Comparison of ENCODE assay signal across 8 mouse cellular contexts in the genomic region with DNA sequence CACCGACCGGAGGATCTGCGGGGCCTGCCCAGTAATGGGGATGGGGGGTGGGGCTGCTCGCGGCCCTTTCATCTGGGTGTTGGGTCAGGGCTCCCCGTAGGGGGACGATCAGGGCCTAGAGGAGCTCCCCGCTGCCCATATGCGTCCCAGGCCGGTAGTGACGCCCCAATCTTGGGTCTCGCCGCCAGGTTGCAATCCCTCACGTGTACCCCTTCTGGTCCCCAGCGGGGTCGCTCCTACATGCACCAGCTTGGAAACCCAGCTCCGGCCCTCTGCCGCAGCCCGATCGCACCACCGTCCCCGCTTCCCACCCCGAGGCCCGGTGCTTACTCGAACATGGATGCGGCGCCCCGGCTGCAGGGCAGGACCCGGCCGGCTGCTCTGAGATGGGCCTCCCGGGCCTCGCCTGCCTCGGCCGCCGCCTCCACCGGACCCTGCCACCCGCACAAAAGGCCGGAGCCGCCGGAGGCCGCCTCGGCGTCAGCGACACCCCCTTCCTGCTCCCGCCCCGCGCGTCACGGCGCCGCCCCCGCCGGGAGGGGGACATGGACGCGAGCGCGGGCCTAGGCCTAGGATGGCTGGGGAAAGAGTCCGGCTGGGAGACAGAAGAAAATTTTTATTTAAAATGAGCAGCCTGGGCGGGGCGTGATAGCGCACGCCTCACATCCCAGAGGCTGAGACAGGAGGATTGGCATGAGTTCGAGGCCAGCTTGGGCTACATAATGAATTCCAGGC. TPM values are rescaled to one million over a fixed set of nuclear protein-coding genes. Genes with fewer than 3 reads are reported as not detected.
DNase-seq lines count a peak whose midpoint lies in the region; ATAC-seq lines count a peak whose summit lies in the region.

No protein-coding gene starts in this region.

- peaks cover 50% of the 10 kb centered on the region for H3K4me1 ChIP-seq in intestine, embryonic 15.5 days (replicated peaks)

- peak overlapping the region; percentile 72 for H3K4me3 ChIP-seq in intestine, embryonic 15.5 days (replicated peaks)

- DNase-seq in adrenal gland, adult 18-20 months (ENCODE audit: low spot score in 2 of 2) = peak; percentile 93 to 95
- peak; percentile 89 for DNase-seq in embryo, embryonic 10.5 days (ENCODE audit: low spot score)
- DNase-seq in gastrocnemius, postnatal 36 days = peak; percentile 83 to 87
- DNase-seq in left cerebral cortex, postnatal 36 days (ENCODE audit: low spot score in 2 of 2) = peak; percentile 89 to 92
- peak; percentile 89 for DNase-seq in mesoderm, embryonic 11.5 days (ENCODE audit: low read depth, low spot score)
- peak; percentile 80 to 82 for DNase-seq in right cerebral cortex, postnatal 36 days (ENCODE audit: low spot score in 2 of 2)
- peak; percentile 83 to 89 for DNase-seq in urinary bladder, postnatal 36 days (ENCODE audit: low spot score in 2 of 2)

- no peaks in the 10 kb centered on the region for H3K36me3 ChIP-seq in intestine, embryonic 15.5 days

- no peaks in the 10 kb centered on the region for H3K9me3 ChIP-seq in intestine, embryonic 15.5 days

- H3K9ac ChIP-seq in intestine, embryonic 15.5 days = peak overlapping the region; percentile 86

- H3K4me2 ChIP-seq in intestine, embryonic 15.5 days (replicated peaks) = peak overlapping the region; percentile 73

- ATAC-seq in intestine, embryonic 15.5 days = peak; percentile 87

- WGBS in intestine, embryonic 15.5 days = 0% methylated on average over 63 of the region's 63 CpGs

- intact Hi-C loops in gastrocnemius, postnatal 36 days (cut with DNase I) = no loop called here
- intact Hi-C loops in left cerebral cortex, postnatal 36 days (cut with DNase I) = no loop called here

- peak overlapping the region; percentile 88 for H3K27ac ChIP-seq in intestine, embryonic 15.5 days

- H3K27me3 ChIP-seq in intestine, embryonic 15.5 days (replicated peaks) = no peaks in the 10 kb centered on the region

RNA-seq across cellular contexts. Expression of a gene that starts 5.0 kb away (rescaled TPM):
- total RNA-seq in adrenal gland, adult 18-20 months (2021) = 10 to 100 TPM; 41.9 to 51.7 TPM
- 10 to 100 TPM; 36.2 to 45.2 TPM for total RNA-seq in gastrocnemius, postnatal 36 days (2021)
- polyA plus RNA-seq in intestine, embryonic 15.5 days (2015; fragmentation: Nextera tagmentation; extraction: Ambion mirVana) = 41.6 and 44.2 TPM in 2 replicates
- 100 to 1,000 TPM in 1 of 2 experiments, 10 to 100 TPM in 1; 94.0 to 120 TPM for total RNA-seq in left cerebral cortex, postnatal 36 days (2021)

RNA-seq across cellular contexts. Expression of a gene that starts 23.9 kb away (rescaled TPM):
- 10 to 100 TPM; 13.5 to 24.9 TPM for total RNA-seq in adrenal gland, adult 18-20 months (2021)
- 100 to 1,000 TPM; 835 to 915 TPM for total RNA-seq in gastrocnemius, postnatal 36 days (2021)
- 1.6 and 1.8 TPM in 2 replicates for polyA plus RNA-seq in intestine, embryonic 15.5 days (2015; fragmentation: Nextera tagmentation; extraction: Ambion mirVana)
- 100 to 1,000 TPM; 640 to 844 TPM for total RNA-seq in left cerebral cortex, postnatal 36 days (2021)

RNA-seq across cellular contexts. Expression of a gene that starts 35.6 kb away (rescaled TPM):
- 1 to 10 TPM; 1.2 to 1.4 TPM for total RNA-seq in adrenal gland, adult 18-20 months (2021)
- total RNA-seq in gastrocnemius, postnatal 36 days (2021) = 10 to 100 TPM; 14.1 to 15.9 TPM
- 37.9 and 47.0 TPM in 2 replicates for polyA plus RNA-seq in intestine, embryonic 15.5 days (2015; fragmentation: Nextera tagmentation; extraction: Ambion mirVana)
- total RNA-seq in left cerebral cortex, postnatal 36 days (2021) = 1 to 10 TPM; 2.1 to 4.5 TPM

Comparison
In these comparisons a context has a peak if more than half of its experiments do, and no peak if none do; other contexts are left out.
1. Peak in every context shown above with its lines: DNase-seq, ATAC-seq, H3K4me3 ChIP-seq and H3K27ac ChIP-seq.
2. RNA of a gene that starts 23.9 kb away (total RNA-seq): 835 to 915 TPM in gastrocnemius, postnatal 36 days and 640 to 844 TPM in left cerebral cortex, postnatal 36 days; 13.5 to 24.9 TPM in adrenal gland, adult 18-20 months; every median in the first group is over 10 times any median in the second.